Mouse (Mus musculus) lung, postnatal 10 days (tissue): ENCODE results near the gene Gnptab.
A peak's percentile ranks its signal among the peaks of the same experiment; 100 is the strongest.
"Not testable (repeated sequence)": the region's sequence is repeated elsewhere in the genome, so short reads cannot be mapped to it uniquely, and the experiment has no call there.

Experiments
- DNase-seq: peaks from one replicate; pipeline ENCODE4 v3.0.0; 2021

Gnptab gene

DNA sequence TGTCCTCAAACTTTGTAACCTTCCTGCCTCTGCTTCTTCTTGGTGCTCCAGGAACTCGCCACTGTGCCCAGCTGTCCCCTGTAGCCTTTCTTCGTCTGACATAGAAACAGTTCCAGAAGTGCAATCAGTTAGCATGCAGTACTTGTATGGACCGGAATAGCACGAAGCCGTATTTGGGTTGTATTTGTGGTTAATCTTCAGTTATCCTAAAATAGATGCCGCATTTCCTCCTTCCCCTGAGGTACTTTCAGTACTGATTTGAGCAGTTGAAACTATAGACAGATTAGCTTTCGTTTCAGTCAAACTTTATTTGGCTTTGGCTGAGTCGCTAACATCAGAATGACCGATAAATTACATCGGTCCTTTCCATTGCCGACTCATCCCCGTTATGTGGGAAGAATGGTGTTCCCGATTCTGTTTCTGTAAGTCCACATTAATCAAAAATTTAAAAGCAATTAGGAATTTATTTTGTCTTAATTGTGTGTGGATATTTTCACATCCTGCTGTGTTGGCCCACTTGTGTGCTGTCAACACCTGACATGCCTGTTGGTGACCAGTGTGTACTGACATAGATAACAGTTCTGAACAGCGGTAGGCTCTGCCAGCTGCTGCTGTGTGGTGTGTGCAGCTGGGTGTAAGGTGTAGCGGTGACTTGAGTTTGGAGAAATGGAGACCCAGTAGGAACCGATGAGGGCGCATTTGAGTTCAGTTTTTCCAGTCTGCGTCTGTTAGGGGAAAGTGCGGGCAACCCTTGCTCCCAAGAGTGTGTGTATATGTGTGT, 41.9 kb downstream of the Gnptab start:
- DNase-seq = no peak

DNA sequence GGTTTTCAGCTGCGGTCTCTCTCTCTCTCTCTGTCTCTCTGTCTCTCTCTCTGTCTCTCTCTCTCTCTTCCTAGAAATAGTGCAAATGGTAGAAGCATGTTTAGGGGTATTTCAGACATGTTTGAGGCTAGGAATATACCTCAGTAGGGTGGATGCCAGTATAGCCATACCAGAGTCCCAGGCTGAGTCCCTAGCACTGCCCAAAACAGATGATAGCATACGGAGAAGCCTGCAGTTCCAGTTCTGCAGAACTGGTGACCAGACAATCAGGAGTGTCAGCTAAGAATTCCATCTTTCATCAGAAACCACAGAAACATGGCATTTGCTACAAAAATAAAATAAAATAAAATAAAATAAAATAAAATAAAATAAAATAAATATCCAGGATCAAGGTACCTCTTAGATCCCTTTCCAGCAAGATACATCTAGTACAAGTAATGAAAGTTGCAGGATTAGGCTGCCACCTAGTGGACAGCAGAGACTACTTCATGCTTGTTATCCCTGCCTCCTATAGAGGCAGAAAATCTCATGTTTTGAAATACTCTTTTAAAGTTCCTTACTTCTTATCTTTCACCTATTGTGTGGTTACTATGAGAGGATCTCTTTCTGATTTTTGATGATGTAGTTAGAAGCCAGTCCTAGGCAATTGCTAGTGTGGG, 47.4 kb downstream of the Gnptab start:
- peak; percentile 79 for DNase-seq

DNA sequence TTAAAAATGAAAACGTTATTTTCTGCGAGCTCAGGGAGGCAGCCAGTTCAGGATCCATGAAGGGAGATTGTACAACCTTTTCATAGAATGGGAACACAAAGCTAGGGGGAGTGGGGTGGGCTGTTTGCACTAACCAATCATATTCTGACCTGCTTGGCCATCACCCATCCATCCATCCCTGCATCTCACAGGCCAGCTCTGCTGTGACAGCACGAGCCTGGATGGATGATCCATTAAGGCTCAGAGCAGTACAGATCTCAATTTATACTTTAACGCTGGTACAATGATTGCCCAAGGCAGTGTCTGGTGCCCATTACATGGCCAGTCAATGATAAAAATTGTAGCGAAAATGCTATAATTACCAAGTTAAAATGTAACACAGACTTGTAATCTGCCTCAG, 48.0 kb downstream of the Gnptab start:
- DNase-seq = no peak

DNA sequence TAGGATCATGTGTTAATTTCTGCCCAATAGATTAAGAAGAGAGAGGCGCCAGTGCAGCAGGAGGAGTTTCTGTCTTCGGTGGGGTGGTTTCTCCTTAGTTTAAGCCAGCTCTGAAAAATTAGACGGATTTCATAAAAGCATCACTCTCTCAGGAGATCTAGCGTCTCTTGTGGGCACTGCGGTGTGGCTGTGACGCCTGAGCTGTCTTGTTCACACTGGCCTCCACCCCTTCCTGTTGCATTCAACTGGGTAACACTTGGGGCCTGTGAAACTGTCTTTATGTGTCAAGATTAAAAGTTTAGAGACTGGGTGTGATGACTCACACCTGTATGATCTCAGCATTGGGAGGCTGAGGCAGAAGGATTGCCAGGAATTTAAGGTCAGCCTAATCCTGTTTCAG, 49.1 kb downstream of the Gnptab start:
- no peak for DNase-seq

DNA sequence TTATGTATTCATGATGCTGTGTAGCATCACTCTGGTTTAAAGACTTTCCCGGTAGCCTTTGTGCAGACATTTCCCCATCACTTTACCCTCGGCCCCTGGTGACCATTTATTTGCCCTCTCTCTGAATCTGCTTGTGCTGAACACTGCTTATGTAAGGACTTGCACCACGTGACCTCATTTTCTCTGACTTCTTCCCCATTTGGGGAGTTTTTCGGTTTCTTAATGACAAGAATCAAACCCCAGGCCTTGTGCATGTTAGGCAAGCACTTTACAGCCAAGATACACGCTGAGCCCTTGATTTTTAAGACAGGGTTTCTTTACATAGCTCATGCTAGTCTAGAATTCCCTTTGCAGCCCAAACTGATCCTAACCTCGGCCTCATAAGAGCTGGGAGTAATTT, 62.3 kb downstream of the Gnptab start:
- DNase-seq = no peak

DNA sequence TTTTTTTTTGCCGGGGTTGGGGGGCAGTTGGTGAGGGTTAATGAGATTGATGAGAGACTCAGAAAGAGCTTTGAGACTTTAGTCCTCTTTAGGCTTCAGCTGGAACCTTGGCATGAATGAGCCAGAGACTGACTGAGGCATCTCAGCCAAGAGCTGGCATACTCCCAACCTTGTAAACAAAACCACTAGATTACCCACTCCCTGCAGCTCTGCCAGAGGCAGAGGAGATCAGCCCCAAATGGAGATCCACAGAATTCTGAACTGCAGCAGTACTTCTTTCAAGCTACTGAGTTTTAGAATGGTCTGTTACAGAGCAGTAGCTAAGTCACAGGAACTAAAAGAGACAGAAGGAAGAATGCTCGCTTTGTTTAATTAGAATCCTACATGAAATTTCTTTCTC, 72.3 kb downstream of the Gnptab start:
- DNase-seq = peak; percentile 70

DNA sequence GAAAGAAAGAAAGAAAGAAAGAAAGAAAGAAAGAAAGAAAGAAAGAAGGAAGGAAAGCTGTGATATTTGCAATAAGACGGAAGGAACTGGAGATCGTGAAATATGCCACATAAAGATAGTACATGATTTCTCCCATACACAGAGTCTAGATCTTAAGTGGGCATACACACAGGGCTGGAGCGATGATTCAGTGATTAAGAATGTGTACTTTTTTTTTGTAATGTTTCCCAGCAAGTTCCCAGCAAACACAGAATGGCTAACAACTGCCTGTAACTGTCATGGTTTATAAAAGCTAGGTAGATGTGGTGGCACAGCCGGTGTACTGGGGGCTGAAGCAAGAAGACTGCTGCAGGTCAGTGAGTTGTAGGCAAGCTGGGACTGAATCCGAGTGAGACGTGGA, 73.1 kb downstream of the Gnptab start:
- no peak for DNase-seq

DNA sequence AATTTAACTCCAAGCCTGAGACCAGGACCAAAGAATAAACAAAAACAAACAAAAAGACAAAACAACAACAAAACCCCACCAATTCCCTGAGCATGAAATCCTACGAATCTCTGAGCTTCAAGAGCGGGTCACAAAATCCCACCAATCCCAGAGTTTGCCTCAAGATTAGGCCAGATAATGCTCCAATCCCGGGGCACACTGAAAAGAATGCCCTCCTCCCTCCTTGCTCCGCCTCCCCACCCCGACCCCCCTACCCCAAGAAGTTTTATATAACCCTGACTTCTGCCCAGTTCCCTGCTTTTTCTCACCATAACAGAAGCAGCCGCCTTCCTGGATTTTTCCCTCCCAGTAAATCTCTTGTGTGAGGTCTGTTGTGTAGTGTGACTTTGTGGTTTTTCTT, 78.9 kb downstream of the Gnptab start:
- DNase-seq = peak; percentile 57

DNA sequence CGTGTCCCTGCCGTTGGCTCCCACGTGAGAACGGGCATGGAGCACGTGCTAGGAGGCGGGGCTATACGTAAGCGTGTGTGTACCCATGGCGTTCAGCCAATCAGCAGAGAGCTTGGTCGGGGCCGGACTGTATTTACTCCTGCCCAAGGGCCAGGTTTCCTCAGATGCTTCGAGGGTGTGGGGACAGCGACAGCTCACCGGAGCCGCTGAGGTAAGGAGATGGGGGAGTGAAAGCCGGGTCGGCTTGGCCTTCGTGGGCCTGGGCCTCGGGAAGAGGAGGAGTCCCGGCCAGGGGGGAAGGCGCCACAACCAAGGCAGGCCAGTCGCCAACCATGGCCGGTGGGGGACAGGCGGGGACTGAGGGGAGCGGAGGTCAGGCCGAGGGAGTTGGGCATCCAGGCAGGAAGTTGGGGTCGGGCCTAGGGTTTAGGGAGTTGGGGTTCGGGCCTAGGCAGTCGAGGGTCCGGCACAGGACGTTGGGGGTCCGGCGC, 80.6 kb downstream of the Gnptab start, which contains the start of gene Sycp3:
TSS of gene Sycp3 (plus strand) at position 68 of the 491 bp plus-strand sequence.
- peak; percentile 6 for DNase-seq

DNA sequence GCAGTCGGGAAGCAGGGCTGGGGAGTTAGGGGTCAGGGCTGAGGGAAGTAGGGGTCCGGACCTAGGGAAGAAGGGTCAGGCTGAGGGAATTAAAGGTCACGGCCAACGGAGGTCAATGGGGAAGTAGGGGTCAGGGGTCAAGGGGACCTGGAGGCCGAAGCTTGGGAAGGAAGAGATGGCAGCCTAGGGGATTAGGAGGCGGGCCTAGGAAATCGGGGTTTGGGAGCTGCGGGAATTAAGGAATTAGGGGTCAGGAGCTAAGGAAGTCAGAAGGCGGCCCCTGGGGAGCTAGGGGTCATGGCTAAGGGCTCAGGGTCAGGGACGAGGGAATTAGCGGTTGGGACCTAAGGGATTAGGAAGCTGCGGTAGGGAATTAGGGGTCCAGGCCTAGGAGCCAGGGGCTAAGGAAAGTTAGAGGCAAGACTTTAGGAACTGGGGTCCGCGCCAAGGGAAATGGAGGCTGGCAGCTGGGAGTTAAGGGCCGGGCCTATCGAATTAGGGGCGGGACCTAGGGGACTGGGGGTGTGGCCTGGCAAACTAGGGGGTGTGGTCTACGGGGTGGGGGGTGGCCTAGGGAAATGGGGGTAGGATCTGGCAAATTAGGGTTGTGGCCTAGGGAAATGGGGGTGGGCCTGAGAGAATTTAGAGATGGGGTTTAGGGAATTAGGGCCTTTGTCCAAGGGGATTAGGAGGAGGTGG, 81.3 kb downstream of the Gnptab start:
- DNase-seq = no peak

DNA sequence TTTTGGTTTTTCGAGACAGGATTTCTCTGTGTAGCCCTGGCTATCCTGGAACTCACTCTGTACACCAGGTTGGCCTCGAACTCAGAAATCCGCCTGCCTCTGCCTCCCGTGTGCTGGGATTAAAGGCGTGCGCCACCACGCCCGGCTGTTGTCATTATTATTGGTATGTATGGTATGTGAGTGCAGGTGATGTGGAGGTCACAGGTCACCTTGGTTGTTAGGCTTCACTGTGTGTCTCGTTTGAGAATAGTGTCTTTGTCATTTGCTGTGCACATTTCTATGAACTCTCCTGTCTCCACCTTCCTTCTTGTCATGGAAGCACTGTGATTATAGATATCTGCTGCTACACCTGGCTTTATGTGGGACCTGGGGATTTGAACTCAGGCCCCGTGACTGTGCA, 103.9 kb downstream of the Gnptab start:
- not testable (repeated sequence) for DNase-seq

DNA sequence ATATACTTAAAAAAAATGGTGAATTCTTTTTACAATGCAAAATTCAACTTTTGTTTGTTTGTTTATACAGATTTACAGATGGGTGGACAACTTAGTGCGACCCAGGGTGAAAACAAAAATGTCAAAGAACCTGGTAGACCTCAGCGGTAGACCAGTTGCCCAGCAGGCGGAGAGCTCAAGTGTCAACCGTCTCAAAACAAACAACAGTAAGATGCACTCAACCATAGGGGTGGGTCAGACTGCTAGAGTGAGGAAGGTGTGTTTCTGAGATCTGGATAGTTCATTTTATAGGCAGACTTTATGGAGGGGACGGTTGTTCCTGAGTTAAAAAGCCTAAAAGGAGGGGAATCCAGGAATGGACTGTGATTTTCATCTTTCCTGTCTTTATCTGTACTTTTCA, 109.7 kb downstream of the Gnptab start:
- DNase-seq = no peak

DNA sequence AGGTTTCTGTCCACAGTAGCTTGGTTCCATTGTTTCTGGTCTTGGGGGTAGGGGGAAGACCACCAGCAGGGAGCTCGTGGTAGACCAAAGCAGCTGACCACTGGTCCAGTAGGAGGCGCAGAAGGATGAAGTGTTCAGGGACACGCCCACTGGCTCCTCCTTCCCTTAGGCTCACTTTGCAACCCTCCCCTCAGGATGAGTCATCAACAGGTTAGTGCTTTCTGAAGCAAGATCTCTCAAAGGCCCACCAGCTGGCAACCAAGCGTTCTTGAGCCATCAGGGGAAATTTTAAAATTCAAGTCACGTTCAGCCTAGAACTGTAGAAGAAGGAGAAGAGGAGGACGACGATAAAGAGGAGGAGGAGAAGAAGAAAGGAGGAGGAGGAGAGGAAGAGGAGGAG, 112.7 kb downstream of the Gnptab start:
- peak; percentile 25 for DNase-seq

DNA sequence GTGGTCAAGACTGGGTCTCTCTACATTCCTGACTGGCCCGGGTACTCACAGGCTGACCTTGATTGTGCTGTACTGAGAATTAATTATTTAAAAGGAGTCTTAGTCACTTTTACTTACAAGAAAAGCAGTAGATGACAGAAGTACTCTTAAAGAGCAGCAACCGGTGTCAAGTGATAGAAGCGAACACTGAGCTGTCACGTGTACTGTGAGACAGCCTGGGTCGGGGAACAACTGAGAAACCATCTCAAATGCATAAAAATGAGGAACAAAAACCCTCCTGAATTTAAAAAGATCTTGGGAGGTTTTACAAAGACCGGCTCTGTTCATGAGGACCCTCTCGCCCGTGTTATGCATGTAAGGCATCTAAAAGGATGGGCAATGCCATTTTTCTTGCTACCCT, 113.7 kb downstream of the Gnptab start:
- DNase-seq = no peak

DNA sequence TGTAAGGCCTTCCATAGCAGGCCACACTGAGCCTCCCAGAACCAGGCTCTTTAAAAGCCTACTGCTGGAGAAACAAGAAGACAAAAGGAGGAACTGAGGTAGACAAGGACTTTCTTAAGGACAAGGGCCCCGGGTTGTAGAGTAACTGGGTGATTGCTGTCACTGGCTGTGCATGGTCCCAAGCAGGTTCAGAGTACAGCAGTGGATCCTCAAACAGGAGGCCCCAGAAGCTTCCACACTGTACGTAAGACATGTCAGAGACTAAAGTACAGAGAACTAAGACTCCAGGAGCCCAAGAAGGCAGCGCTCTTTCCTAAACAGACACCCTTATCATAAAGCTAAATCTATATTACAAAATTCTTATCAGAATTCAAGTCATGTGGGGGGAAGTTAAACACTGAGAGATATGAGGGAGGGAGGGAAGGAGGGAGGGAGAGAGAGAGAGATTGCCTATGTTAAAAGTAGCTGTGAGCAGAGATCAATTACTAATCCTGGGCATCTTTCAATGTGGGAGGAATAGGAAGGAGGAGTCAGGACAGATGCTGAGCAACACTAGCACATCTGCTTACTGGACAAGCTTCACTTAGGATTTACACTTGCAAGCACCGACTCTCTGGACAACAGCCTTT, 116.1 kb downstream of the Gnptab start:
- DNase-seq = no peak
